10 mouse cellular contexts compared by ENCODE assay signal in the genomic region with DNA sequence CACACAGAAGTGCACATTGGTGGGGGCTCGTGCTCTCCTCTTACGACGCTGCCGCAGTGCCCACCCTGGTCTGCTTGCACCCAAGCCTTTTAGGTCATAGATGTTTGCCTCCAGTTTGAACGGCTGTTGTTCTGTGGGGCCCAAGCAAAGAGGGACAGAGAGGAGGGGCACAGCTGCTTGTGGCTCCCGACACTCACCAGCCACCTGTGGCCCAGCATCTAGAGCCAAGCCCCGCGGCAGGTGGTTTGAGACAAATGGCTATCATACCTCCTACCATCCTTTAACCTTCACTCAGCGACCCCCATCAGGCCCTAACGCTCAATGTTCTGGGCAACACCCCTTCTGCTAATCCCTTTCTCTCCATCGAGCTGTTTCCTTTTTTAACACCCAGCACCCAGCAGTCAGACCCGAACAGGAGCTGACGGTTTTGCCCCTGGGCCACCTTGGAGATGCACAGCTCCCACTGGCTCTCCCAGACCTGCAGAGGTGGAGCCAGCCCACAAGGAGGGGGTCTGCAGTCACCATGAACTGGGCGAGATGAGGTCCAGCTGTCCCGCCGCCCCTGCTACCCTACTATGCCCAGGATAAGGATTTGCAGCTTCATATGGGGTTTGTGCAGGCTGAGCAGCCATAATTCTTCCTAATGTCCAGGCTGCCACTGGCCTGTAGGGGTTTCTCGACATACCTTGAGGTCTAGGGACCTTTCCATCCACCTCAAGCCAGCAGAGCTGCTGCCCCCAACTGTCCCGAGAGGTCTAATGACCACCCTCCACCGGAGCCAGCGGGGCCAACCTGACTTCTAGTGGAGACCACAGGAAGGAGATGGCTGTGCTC. TPM values are rescaled to one million over a fixed set of nuclear protein-coding genes. Genes with fewer than 3 reads are reported as not detected.
A peak's percentile ranks its signal among the peaks of the same experiment; 100 is the strongest.
DNase-seq lines count a peak whose midpoint lies in the region; ATAC-seq and TF ChIP-seq lines count a peak whose summit lies in the region.
"Had no signal": no experiment of that assay in that cellular context is flagged by ENCODE, and none has a peak within 500 bp of the region (broad histone marks: within the 10 kb centered on the region; RNA-seq: fewer than 3 reads in every experiment).

No protein-coding gene starts in this region.

- no peak overlapping the region for H3K4me3 ChIP-seq in lung, embryonic 14.5 days (ENCODE audit: low read depth, low read length)
- no peak overlapping the region for H3K4me3 ChIP-seq in lung, adult 2 months (replicated peaks; ENCODE audit: extremely low read depth, low read depth, low read length)
- peak overlapping the region; percentile 38 for H3K4me3 ChIP-seq in hindbrain, embryonic 12.5 days
- H3K4me3 ChIP-seq in stomach, postnatal 0 days (ENCODE audit: low read depth, low read length): no peak overlapping the region

- H3K4me2 ChIP-seq in lung, embryonic 14.5 days: no peak overlapping the region
- peak overlapping the region; percentile 60 for H3K4me2 ChIP-seq in hindbrain, embryonic 12.5 days (replicated peaks)
- no peak overlapping the region for H3K4me2 ChIP-seq in stomach, postnatal 0 days (replicated peaks; ENCODE audit: low read depth)

- DNase-seq in lung, embryonic 14.5 days: no peak
- DNase-seq in lung, adult 2 months: no peak
- no peak for DNase-seq in stomach, postnatal 0 days (ENCODE audit: low spot score)
- DNase-seq in adrenal gland, postnatal 4 days (ENCODE audit: low spot score in 2 of 2): no peak
- DNase-seq in thymus, postnatal 10 days (ENCODE audit: low spot score in 2 of 2): no peak
- no peak for DNase-seq in kidney, adult 11 months

- no peaks in the 10 kb centered on the region for H3K9me3 ChIP-seq in lung, embryonic 14.5 days (ENCODE audit: low read depth, low read length)
- H3K9me3 ChIP-seq in hindbrain, embryonic 12.5 days (replicated peaks): no peaks in the 10 kb centered on the region
- no peaks in the 10 kb centered on the region for H3K9me3 ChIP-seq in stomach, postnatal 0 days (ENCODE audit: control insufficient read depth, low read length)

- H3K27ac ChIP-seq in lung, embryonic 14.5 days (ENCODE audit: low read depth): no peak overlapping the region
- peak overlapping the region; percentile 89 for H3K27ac ChIP-seq in hindbrain, embryonic 12.5 days
- no peak overlapping the region for H3K27ac ChIP-seq in stomach, postnatal 0 days (replicated peaks)

- 16% methylated on average over 20 of the region's 20 CpGs for WGBS in lung, embryonic 14.5 days
- WGBS in lung, adult 2 months: 24% methylated on average over 20 of the region's 20 CpGs
- 18% methylated on average over 20 of the region's 20 CpGs for WGBS in hindbrain, embryonic 12.5 days
- 19% methylated on average over 20 of the region's 20 CpGs for WGBS in stomach, postnatal 0 days

- no peak for TF ChIP-seq CTCF in lung, embryonic 14.5 days (IDR thresholded peaks at IDR 0.05; ENCODE audit: low read depth)
- TF ChIP-seq CTCF in lung, adult 2 months (IDR thresholded peaks at IDR 0.05; ENCODE audit: insufficient read depth, low read length): no peak
- TF ChIP-seq CTCF in stomach, postnatal 0 days (IDR thresholded peaks at IDR 0.05; ENCODE audit: low read depth): no peak

- TF ChIP-seq POLR2A in lung, adult 2 months (IDR thresholded peaks at IDR 0.05; ENCODE audit: borderline replicate concordance, extremely low read depth, low read depth, low read length): no peak

- H3K27me3 ChIP-seq in lung, embryonic 14.5 days (ENCODE audit: insufficient read depth, low read length): peaks cover 26% of the 10 kb centered on the region
- H3K27me3 ChIP-seq in hindbrain, embryonic 12.5 days: peaks cover 21% of the 10 kb centered on the region
- peaks cover 3% of the 10 kb centered on the region; the same call in 1 of the 2 replicates for H3K27me3 ChIP-seq in stomach, postnatal 0 days (ENCODE audit: control insufficient read depth, insufficient read depth, low read length)

- TF ChIP-seq EP300 in stomach, postnatal 0 days (optimal IDR thresholded peaks at IDR 0.05): no peak

- ATAC-seq in lung, embryonic 14.5 days (ENCODE audit: insufficient read depth): peak; percentile 10; the same call in 1 of the 2 replicates
- ATAC-seq in hindbrain, embryonic 12.5 days (ENCODE audit: low FRiP score): peak; percentile 49
- 0 out of 2 replicates have a peak, but pooled peaks have one; percentile 5 for ATAC-seq in megakaryocyte-erythroid progenitor cell, adult 5-6 weeks (replicated peaks; ENCODE audit: low FRiP score, low TSS enrichment, poor library complexity, severe bottlenecking)
- ATAC-seq in stomach, postnatal 0 days (ENCODE audit: low FRiP score, low TSS enrichment): 0 out of 2 replicates have a peak, but pooled peaks have one; percentile 3

- no peaks in the 10 kb centered on the region for H3K36me3 ChIP-seq in lung, embryonic 14.5 days (ENCODE audit: insufficient read depth)
- no peaks in the 10 kb centered on the region for H3K36me3 ChIP-seq in hindbrain, embryonic 12.5 days
- H3K36me3 ChIP-seq in stomach, postnatal 0 days (ENCODE audit: control insufficient read depth, insufficient read depth, low read length): no peaks in the 10 kb centered on the region

- H3K9ac ChIP-seq in lung, embryonic 14.5 days: no peak overlapping the region
- H3K9ac ChIP-seq in hindbrain, embryonic 12.5 days: peak overlapping the region; percentile 59
- H3K9ac ChIP-seq in stomach, postnatal 0 days (ENCODE audit: low read length): no peak overlapping the region

- H3K4me1 ChIP-seq in lung, embryonic 14.5 days (ENCODE audit: insufficient read depth): no peaks in the 10 kb centered on the region
- H3K4me1 ChIP-seq in lung, adult 2 months (ENCODE audit: control insufficient read depth, insufficient read depth, low read length): no peaks in the 10 kb centered on the region
- peaks cover 33% of the 10 kb centered on the region for H3K4me1 ChIP-seq in hindbrain, embryonic 12.5 days
- no peaks in the 10 kb centered on the region for H3K4me1 ChIP-seq in stomach, postnatal 0 days (replicated peaks; ENCODE audit: control insufficient read depth, insufficient read depth)

RNA-seq across cellular contexts. Expression of a gene that starts 0.7 kb away (rescaled TPM):
- 0.46 TPM in 1 of 2 replicates, not detected in the other for polyA plus RNA-seq in lung, embryonic 14.5 days (2014; fragmentation: Nextera tagmentation; extraction: Ambion mirVana)
- 0.20 and 0.27 TPM in 2 replicates for polyA plus RNA-seq in lung, adult 2 months (2012; rRNA removed)
- polyA plus RNA-seq in hindbrain, embryonic 12.5 days (2016; fragmentation: Nextera tagmentation; extraction: Ambion mirVana): 24.8 and 25.1 TPM in 2 replicates
- not detected in 2 replicates for total RNA-seq in megakaryocyte-erythroid progenitor cell, adult 5-6 weeks (2014; fragmentation: Nextera tagmentation)
- not detected in 2 replicates for total RNA-seq in megakaryocyte-erythroid progenitor cell, adult 5-6 weeks (2017)
- 4.5 and 5.6 TPM in 2 replicates for polyA plus RNA-seq in stomach, postnatal 0 days (2015; fragmentation: Nextera tagmentation; extraction: Ambion mirVana)
- total RNA-seq in adrenal gland, postnatal 4 days (2021): 10 to 100 TPM; 10.8 to 12.9 TPM

RNA-seq across cellular contexts. Expression of a gene that starts 11.6 kb away (rescaled TPM):
- 0.43 TPM in 1 of 2 replicates, not detected in the other for polyA plus RNA-seq in lung, embryonic 14.5 days (2014; fragmentation: Nextera tagmentation; extraction: Ambion mirVana)
- not detected in 2 replicates for polyA plus RNA-seq in lung, adult 2 months (2012; rRNA removed)
- not detected in 2 replicates for polyA plus RNA-seq in hindbrain, embryonic 12.5 days (2016; fragmentation: Nextera tagmentation; extraction: Ambion mirVana)
- not detected in 2 replicates for total RNA-seq in megakaryocyte-erythroid progenitor cell, adult 5-6 weeks (2014; fragmentation: Nextera tagmentation)
- not detected in 2 replicates for total RNA-seq in megakaryocyte-erythroid progenitor cell, adult 5-6 weeks (2017)
- polyA plus RNA-seq in stomach, postnatal 0 days (2015; fragmentation: Nextera tagmentation; extraction: Ambion mirVana): 24.4 and 45.2 TPM in 2 replicates
- not detected for total RNA-seq in adrenal gland, postnatal 4 days (2021)

RNA-seq across cellular contexts. Expression of a gene that starts 20.6 kb away (rescaled TPM):
- 10.5 and 16.5 TPM in 2 replicates for polyA plus RNA-seq in lung, embryonic 14.5 days (2014; fragmentation: Nextera tagmentation; extraction: Ambion mirVana)
- 20.4 and 27.3 TPM in 2 replicates for polyA plus RNA-seq in lung, adult 2 months (2012; rRNA removed)
- 21.8 and 24.7 TPM in 2 replicates for polyA plus RNA-seq in hindbrain, embryonic 12.5 days (2016; fragmentation: Nextera tagmentation; extraction: Ambion mirVana)
- total RNA-seq in megakaryocyte-erythroid progenitor cell, adult 5-6 weeks (2014; fragmentation: Nextera tagmentation): 4.1 and 17.9 TPM in 2 replicates
- total RNA-seq in megakaryocyte-erythroid progenitor cell, adult 5-6 weeks (2017): 12.0 TPM in 1 of 2 replicates, not detected in the other
- polyA plus RNA-seq in stomach, postnatal 0 days (2015; fragmentation: Nextera tagmentation; extraction: Ambion mirVana): 41.2 and 44.5 TPM in 2 replicates
- 10 to 100 TPM; 65.1 to 72.4 TPM for total RNA-seq in adrenal gland, postnatal 4 days (2021)

RNA-seq across cellular contexts. Expression of a gene that starts 32.7 kb away (rescaled TPM):
- not detected in 2 replicates for polyA plus RNA-seq in lung, embryonic 14.5 days (2014; fragmentation: Nextera tagmentation; extraction: Ambion mirVana)
- not detected in 2 replicates for polyA plus RNA-seq in lung, adult 2 months (2012; rRNA removed)
- 54.7 and 69.1 TPM in 2 replicates for polyA plus RNA-seq in hindbrain, embryonic 12.5 days (2016; fragmentation: Nextera tagmentation; extraction: Ambion mirVana)
- not detected in 2 replicates for total RNA-seq in megakaryocyte-erythroid progenitor cell, adult 5-6 weeks (2014; fragmentation: Nextera tagmentation)
- not detected in 2 replicates for total RNA-seq in megakaryocyte-erythroid progenitor cell, adult 5-6 weeks (2017)
- 0.04 TPM in 1 of 2 replicates, not detected in the other for polyA plus RNA-seq in stomach, postnatal 0 days (2015; fragmentation: Nextera tagmentation; extraction: Ambion mirVana)
- total RNA-seq in adrenal gland, postnatal 4 days (2021): not detected
- polyA plus RNA-seq: large intestine, adult 2 months; small intestine, adult 2 months had no signal

RNA-seq across cellular contexts. Expression of a gene that starts 34.0 kb away (rescaled TPM):
- 21.3 and 24.8 TPM in 2 replicates for polyA plus RNA-seq in lung, embryonic 14.5 days (2014; fragmentation: Nextera tagmentation; extraction: Ambion mirVana)
- polyA plus RNA-seq in lung, adult 2 months (2012; rRNA removed): 6.7 and 11.2 TPM in 2 replicates
- 12.9 and 18.1 TPM in 2 replicates for polyA plus RNA-seq in hindbrain, embryonic 12.5 days (2016; fragmentation: Nextera tagmentation; extraction: Ambion mirVana)
- total RNA-seq in megakaryocyte-erythroid progenitor cell, adult 5-6 weeks (2014; fragmentation: Nextera tagmentation): 15.1 and 22.1 TPM in 2 replicates
- total RNA-seq in megakaryocyte-erythroid progenitor cell, adult 5-6 weeks (2017): 4.1 and 6.9 TPM in 2 replicates
- 27.7 and 27.8 TPM in 2 replicates for polyA plus RNA-seq in stomach, postnatal 0 days (2015; fragmentation: Nextera tagmentation; extraction: Ambion mirVana)
- total RNA-seq in adrenal gland, postnatal 4 days (2021): 10 to 100 TPM; 20.4 to 21.0 TPM

Comparison
In these comparisons a context has a peak if more than half of its experiments do, and no peak if none do; other contexts are left out.
1. RNA of a gene that starts 11.6 kb away (polyA plus RNA-seq): 24.4 to 45.2 TPM in stomach, postnatal 0 days; 0.43 TPM in lung, embryonic 14.5 days, not detected in lung, adult 2 months and not detected in hindbrain, embryonic 12.5 days; every median in the first group is over 10 times any median in the second.
2. Peak in every context shown above with its lines, with median percentiles within 50 percentile points of each other: ATAC-seq.